Mouse (Mus musculus) megakaryocyte-erythroid progenitor cell, adult 5-6 weeks (primary cell): Measurements from ENCODE around the gene Sstr2. TPM values are rescaled to one million over a fixed set of nuclear protein-coding genes. Genes with fewer than 3 reads are reported as not detected.
"Not testable (repeated sequence)": the region's sequence is repeated elsewhere in the genome, so short reads cannot be mapped to it uniquely, and the experiment has no call there.

ENCODE experiments used
- ATAC-seq: replicated peaks from 2 replicates; pipeline ENCODE4 v1.8.0; 2016; ENCODE audit warnings: mild to moderate bottlenecking, inconsistent platforms; ENCODE audit not compliant: severe bottlenecking, poor library complexity, low FRiP score, low TSS enrichment
- total RNA-seq, 2 experiments: library from RNA; stranded (forward) in 1 of 2; stranded (reverse) in 1 of 2; fragments of 200-1000, 215-1000 nt in 1 of 2; fragments of >200 nt in 1 of 2; fragmentation: Nextera tagmentation in 1 of 2; gene quantifications; 2 replicates each; pipeline ENCODE4 v1.2.3; 2014 to 2017

Sstr2 gene
- total RNA-seq, 2 experiments from 2014 or later, result not detected

GRCm38 (mm10) chr11:113651907-113652273 lies 32.7 kb downstream of the Sstr2 start:
- ATAC-seq, result 0 out of 2 replicates have a peak, but pooled peaks have one; percentile 10

GRCm38 (mm10) chr11:113652516-113652915 lies 33.4 kb downstream of the Sstr2 start:
- no peak for ATAC-seq

- ATAC-seq, result no peak
Measured at GRCm38 (mm10) chr11:113654105-113654504, 35.0 kb downstream of the Sstr2 start.

GRCm38 (mm10) chr11:113654561-113655270 lies 35.6 kb downstream of the Sstr2 start:
- no peak for ATAC-seq

GRCm38 (mm10) chr11:113656511-113656932 lies 37.4 kb downstream of the Sstr2 start:
- no peak for ATAC-seq

- no peak for ATAC-seq
Measured at GRCm38 (mm10) chr11:113657221-113657620, 38.1 kb downstream of the Sstr2 start.

- no peak for ATAC-seq
Measured at GRCm38 (mm10) chr11:113658319-113658718, 39.2 kb downstream of the Sstr2 start.

GRCm38 (mm10) chr11:113658763-113659162 lies 39.6 kb downstream of the Sstr2 start:
- no peak for ATAC-seq

GRCm38 (mm10) chr11:113660213-113660612 lies 41.1 kb downstream of the Sstr2 start:
- not testable (repeated sequence) for ATAC-seq

- peak; percentile 85 for ATAC-seq
Measured at GRCm38 (mm10) chr11:113660940-113661339, 41.8 kb downstream of the Sstr2 start.

- peak; percentile 20; the same call in 1 of the 2 replicates for ATAC-seq
Measured at GRCm38 (mm10) chr11:113661835-113662351, 42.8 kb downstream of the Sstr2 start.

- ATAC-seq, result no peak
Measured at GRCm38 (mm10) chr11:113664279-113664678, 45.1 kb downstream of the Sstr2 start.

GRCm38 (mm10) chr11:113666205-113666604 lies 47.1 kb downstream of the Sstr2 start:
- 0 out of 2 replicates have a peak, but pooled peaks have one; percentile 37 for ATAC-seq

- ATAC-seq, result 0 out of 2 replicates have a peak, but pooled peaks have one; percentile 19
Measured at GRCm38 (mm10) chr11:113666648-113667047, 47.5 kb downstream of the Sstr2 start.

GRCm38 (mm10) chr11:113667122-113667521 lies 48.0 kb downstream of the Sstr2 start:
- ATAC-seq, result no peak

GRCm38 (mm10) chr11:113667704-113668103 lies 48.6 kb downstream of the Sstr2 start:
- no peak for ATAC-seq

GRCm38 (mm10) chr11:113668857-113669256 lies 49.7 kb downstream of the Sstr2 start:
- no peak for ATAC-seq

- peak; percentile 68 for ATAC-seq
Measured at GRCm38 (mm10) chr11:113669711-113670110, 50.6 kb downstream of the Sstr2 start.

GRCm38 (mm10) chr11:113673614-113674013 lies 54.5 kb downstream of the Sstr2 start:
- ATAC-seq, result no peak

- no peak for ATAC-seq
Measured at GRCm38 (mm10) chr11:113674595-113674994, 55.5 kb downstream of the Sstr2 start.
